ENCODE assay signal across 9 mouse cellular contexts in genomic region chr4:117303581-117304238, GRCm38 (mm10). TPM values are rescaled to one million over a fixed set of nuclear protein-coding genes. Genes with fewer than 3 reads are reported as not detected.
DNase-seq lines count a peak whose midpoint lies in the region; ATAC-seq and TF ChIP-seq lines count a peak whose summit lies in the region.
"Had no signal": no experiment of that assay in that cellular context is flagged by ENCODE, and none has a peak within 500 bp of the region (broad histone marks: within the 10 kb centered on the region; RNA-seq: fewer than 3 reads in every experiment).

No protein-coding gene starts in this region.

- H3K9ac ChIP-seq in lung, postnatal 0 days (replicated peaks; ENCODE audit: low read depth) = no peak overlapping the region
- H3K9ac ChIP-seq in forebrain, embryonic 15.5 days (replicated peaks) = peak overlapping the region; percentile 38
- H3K9ac ChIP-seq in limb, embryonic 15.5 days = 0 out of 2 replicates have a peak overlapping the region, but pooled peaks have one; percentile 28
- no peak overlapping the region; the same call in 1 of the 2 replicates for H3K9ac ChIP-seq in stomach, embryonic 15.5 days

- ATAC-seq in lung, postnatal 0 days = no peak
- no peak for ATAC-seq in forebrain, embryonic 15.5 days (replicated peaks)
- ATAC-seq in limb, embryonic 15.5 days (ENCODE audit: insufficient number of reproducible peaks, low FRiP score, low TSS enrichment, low read depth) = 0 out of 2 replicates have a peak, but pooled peaks have one; percentile 7
- no peak for ATAC-seq in stomach, embryonic 15.5 days (ENCODE audit: insufficient read depth, low FRiP score, low read depth)
- no peak for ATAC-seq in erythroblast, adult 5-6 weeks (replicated peaks; ENCODE audit: low FRiP score, poor library complexity, severe bottlenecking)

- H3K36me3 ChIP-seq in lung, postnatal 0 days (ENCODE audit: insufficient read depth, low read length) = no peaks in the 10 kb centered on the region
- no peaks in the 10 kb centered on the region for H3K36me3 ChIP-seq in forebrain, embryonic 15.5 days
- H3K36me3 ChIP-seq in limb, embryonic 15.5 days = no peaks in the 10 kb centered on the region
- H3K36me3 ChIP-seq in stomach, embryonic 15.5 days = no peaks in the 10 kb centered on the region

- 0 out of 2 replicates have a peak, but pooled peaks cover 7% of the 10 kb centered on the region for H3K4me1 ChIP-seq in lung, postnatal 0 days (ENCODE audit: insufficient read depth, low read depth, low read length)
- H3K4me1 ChIP-seq in forebrain, embryonic 15.5 days = peaks cover 12% of the 10 kb centered on the region
- peaks cover 29% of the 10 kb centered on the region for H3K4me1 ChIP-seq in limb, embryonic 15.5 days
- H3K4me1 ChIP-seq in stomach, embryonic 15.5 days = peaks cover 14% of the 10 kb centered on the region

- H3K4me2 ChIP-seq in lung, postnatal 0 days (replicated peaks; ENCODE audit: low read depth, low read length) = peak overlapping the region; percentile 89
- peak overlapping the region; percentile 71 for H3K4me2 ChIP-seq in forebrain, embryonic 15.5 days (replicated peaks)
- peak overlapping the region; percentile 86 for H3K4me2 ChIP-seq in limb, embryonic 15.5 days
- H3K4me2 ChIP-seq in stomach, embryonic 15.5 days = peak overlapping the region; percentile 77

- no peak overlapping the region for H3K27ac ChIP-seq in lung, postnatal 0 days (ENCODE audit: low read length)
- H3K27ac ChIP-seq in forebrain, embryonic 15.5 days (replicated peaks) = no peak overlapping the region
- no peak overlapping the region for H3K27ac ChIP-seq in limb, embryonic 15.5 days
- no peak overlapping the region for H3K27ac ChIP-seq in stomach, embryonic 15.5 days

- DNase-seq in lung, postnatal 0 days (ENCODE audit: low spot score) = no peak
- DNase-seq in lung, postnatal 10 days = no peak
- no peak for DNase-seq in right cerebral cortex, postnatal 25 days
- DNase-seq: layer of hippocampus, adult 9-11 months; spleen, adult 18-20 months had no signal

- H3K9me3 ChIP-seq in lung, postnatal 0 days (ENCODE audit: low read length) = no peaks in the 10 kb centered on the region
- H3K9me3 ChIP-seq in forebrain, embryonic 15.5 days = no peaks in the 10 kb centered on the region
- H3K9me3 ChIP-seq in limb, embryonic 15.5 days = no peaks in the 10 kb centered on the region
- H3K9me3 ChIP-seq in stomach, embryonic 15.5 days = no peaks in the 10 kb centered on the region

- H3K27me3 ChIP-seq in lung, postnatal 0 days (replicated peaks; ENCODE audit: insufficient read depth, low read length) = peaks cover 20% of the 10 kb centered on the region; the same call in 1 of the 2 replicates
- H3K27me3 ChIP-seq in forebrain, embryonic 15.5 days = peaks cover 48% of the 10 kb centered on the region
- peaks cover 62% of the 10 kb centered on the region for H3K27me3 ChIP-seq in limb, embryonic 15.5 days
- peaks cover 35% of the 10 kb centered on the region for H3K27me3 ChIP-seq in stomach, embryonic 15.5 days (replicated peaks)

- H3K4me3 ChIP-seq in lung, postnatal 0 days (ENCODE audit: low read depth, low read length) = peak overlapping the region; percentile 41
- H3K4me3 ChIP-seq in forebrain, embryonic 15.5 days = peak overlapping the region; percentile 41
- H3K4me3 ChIP-seq in limb, embryonic 15.5 days = peak overlapping the region; percentile 41
- H3K4me3 ChIP-seq in stomach, embryonic 15.5 days (replicated peaks) = peak overlapping the region; percentile 32

- 14% methylated on average over 30 of the region's 30 CpGs for WGBS in lung, postnatal 0 days
- WGBS in forebrain, embryonic 15.5 days = 7% methylated on average over 30 of the region's 30 CpGs
- 24% methylated on average over 30 of the region's 30 CpGs for WGBS in limb, embryonic 15.5 days
- 17% methylated on average over 30 of the region's 30 CpGs for WGBS in stomach, embryonic 15.5 days

- TF ChIP-seq EP300 in lung, postnatal 0 days (IDR thresholded peaks at IDR 0.05) = no peak

- no peak for TF ChIP-seq CTCF in lung, postnatal 0 days (IDR thresholded peaks at IDR 0.05)

RNA-seq across cellular contexts. Expression of gene Armh1, which starts 51.8 kb away (rescaled TPM):
- polyA plus RNA-seq in lung, postnatal 0 days (2015; fragmentation: Nextera tagmentation; extraction: Ambion mirVana) = 3.8 and 5.0 TPM in 2 replicates
- polyA plus RNA-seq in forebrain, embryonic 15.5 days (2015; fragmentation: Nextera tagmentation; extraction: Ambion mirVana) = 0.92 and 1.8 TPM in 2 replicates
- 0.51 and 1.1 TPM in 2 replicates for polyA plus RNA-seq in limb, embryonic 15.5 days (2015; fragmentation: Nextera tagmentation; extraction: Ambion mirVana)
- polyA plus RNA-seq in stomach, embryonic 15.5 days (2015; fragmentation: Nextera tagmentation; extraction: Ambion mirVana) = 0.32 and 0.46 TPM in 2 replicates
- not detected in 2 replicates for total RNA-seq in erythroblast, adult 5-6 weeks (2015; ENCODE audit: low replicate concordance)
- total RNA-seq in erythroblast, adult 5-6 weeks (2017; ENCODE audit: low replicate concordance) = not detected in 2 replicates

RNA-seq across cellular contexts. Expression of gene Tmem53, which starts 52.0 kb away (rescaled TPM):
- polyA plus RNA-seq in lung, postnatal 0 days (2015; fragmentation: Nextera tagmentation; extraction: Ambion mirVana) = 23.5 and 27.6 TPM in 2 replicates
- 4.9 and 6.5 TPM in 2 replicates for polyA plus RNA-seq in forebrain, embryonic 15.5 days (2015; fragmentation: Nextera tagmentation; extraction: Ambion mirVana)
- 10.0 and 12.4 TPM in 2 replicates for polyA plus RNA-seq in limb, embryonic 15.5 days (2015; fragmentation: Nextera tagmentation; extraction: Ambion mirVana)
- polyA plus RNA-seq in stomach, embryonic 15.5 days (2015; fragmentation: Nextera tagmentation; extraction: Ambion mirVana) = 13.2 and 13.5 TPM in 2 replicates
- total RNA-seq in erythroblast, adult 5-6 weeks (2015; ENCODE audit: low replicate concordance) = 1.9 and 4.0 TPM in 2 replicates
- total RNA-seq in erythroblast, adult 5-6 weeks (2017; ENCODE audit: low replicate concordance) = 1.9 TPM in 1 of 2 replicates, not detected in the other

Comparison
In these comparisons a context has a peak if more than half of its experiments do, and no peak if none do; other contexts are left out.
1. H3K9ac ChIP-seq: peak in forebrain, embryonic 15.5 days (single experiment) and limb, embryonic 15.5 days (single experiment); none in lung, postnatal 0 days (single experiment) and stomach, embryonic 15.5 days (single experiment).
2. Peak in every context shown above with its lines, with median percentiles within 50 percentile points of each other: H3K4me2 ChIP-seq and H3K4me3 ChIP-seq.